Mouse (Mus musculus) spleen, adult 2 months (tissue): ENCODE results near the gene Ttc12.

Source experiments
- CTCF ChIP-seq: fragments of 200-500 bp; IDR thresholded peaks from 2 replicates; pipeline ENCODE4 v1.5.1; 2011; ENCODE audit warnings: mild to moderate bottlenecking, inconsistent platforms; ENCODE audit not compliant: insufficient read depth, insufficient read length, insufficient replicate concordance; ENCODE audit errors: extremely low read depth
- POLR2A ChIP-seq: fragments of 200-500 bp; IDR thresholded peaks from 2 replicates; pipeline ENCODE4 v1.6.1; 2011; ENCODE audit warnings: low read depth, low read length, inconsistent platforms

DNA sequence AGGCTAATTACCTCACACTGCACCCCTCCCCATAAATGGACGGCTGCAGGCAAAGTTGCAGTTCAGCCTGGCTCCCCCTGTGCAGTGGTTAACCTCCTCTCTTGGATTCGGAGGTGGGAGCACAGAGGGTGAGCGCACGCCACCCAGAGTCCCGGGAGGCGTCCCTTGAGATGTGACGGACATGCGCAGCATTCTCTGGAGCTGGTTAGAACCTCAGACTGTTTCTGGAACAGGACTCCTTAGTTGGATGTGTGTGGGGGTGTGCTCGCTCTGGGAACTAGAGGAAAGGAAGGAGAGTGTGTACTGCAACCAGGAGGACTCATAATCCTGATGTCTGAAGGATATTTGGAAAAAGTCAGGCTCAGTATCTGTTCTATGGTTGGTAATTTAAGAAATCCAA lies 38.7 kb upstream of the Ttc12 start:
- TF ChIP-seq POLR2A (no peak), CTCF (no peak)
